Mouse (Mus musculus) midbrain, embryonic 15.5 days (tissue): ENCODE results near the gene Rxfp4. TPM values are rescaled to one million over a fixed set of nuclear protein-coding genes. Genes with fewer than 3 reads are reported as not detected.

ENCODE experiments used
- ATAC-seq: fragments of 200-750 bp; cut with Nextera tagmentation; replicated peaks from 2 replicates; pipeline ENCODE4 v1.8.0; 2017; ENCODE audit warnings: moderate TSS enrichment
- H3K27ac ChIP-seq: fragments of 300-500 bp; sonication (generic); 2 replicates; pipeline ENCODE4 v1.5.1; 2015; ENCODE audit warnings: mild to moderate bottlenecking, inconsistent platforms
- H3K27me3 ChIP-seq: fragments of 300-500 bp; sonication (generic); replicated peaks from 2 replicates; pipeline ENCODE4 v1.6.1; 2015; ENCODE audit warnings: inconsistent platforms
- H3K36me3 ChIP-seq: fragments of 300-500 bp; sonication (generic); replicated peaks from 2 replicates; pipeline ENCODE4 v1.6.1; 2015; ENCODE audit warnings: inconsistent platforms
- H3K4me1 ChIP-seq: fragments of 300-500 bp; sonication (generic); 2 replicates; pipeline ENCODE4 v1.6.1; 2015; ENCODE audit warnings: inconsistent platforms
- H3K4me2 ChIP-seq: fragments of 300-500 bp; sonication (generic); 2 replicates; pipeline ENCODE4 v1.6.1; 2015; ENCODE audit warnings: inconsistent platforms, mild to moderate bottlenecking, moderate library complexity
- H3K4me3 ChIP-seq: fragments of 300-500 bp; sonication (generic); 2 replicates; pipeline ENCODE4 v1.5.1; 2015; ENCODE audit warnings: mild to moderate bottlenecking, inconsistent platforms
- H3K9ac ChIP-seq: fragments of 300-500 bp; sonication (generic); 2 replicates; pipeline ENCODE4 v1.6.1; 2015; ENCODE audit warnings: mild to moderate bottlenecking, inconsistent platforms
- H3K9me3 ChIP-seq: fragments of 300-500 bp; sonication (generic); 2 replicates; pipeline ENCODE4 v1.6.1; 2016; ENCODE audit warnings: inconsistent platforms
- WGBS: fragments of 180-500 bp; shearing (Covaris S2); methylation state at CpG from one replicate; pipeline ENCODE4 v1.1.7; 2015; ENCODE audit warnings: mixed read lengths; 5-methylcytosine and 5-hydroxymethylcytosine counted together
- polyA plus RNA-seq: library from polyadenylated mRNA; unstranded; fragments of >200 nt; fragmentation: Nextera tagmentation; extraction: Ambion mirVana; gene quantifications from 2 replicates; pipeline ENCODE4 v1.2.1, GENCODE M21; 2015

The Rxfp4 gene
- polyA plus RNA-seq, 1 experiment from 2014 or later: not detected

DNA sequence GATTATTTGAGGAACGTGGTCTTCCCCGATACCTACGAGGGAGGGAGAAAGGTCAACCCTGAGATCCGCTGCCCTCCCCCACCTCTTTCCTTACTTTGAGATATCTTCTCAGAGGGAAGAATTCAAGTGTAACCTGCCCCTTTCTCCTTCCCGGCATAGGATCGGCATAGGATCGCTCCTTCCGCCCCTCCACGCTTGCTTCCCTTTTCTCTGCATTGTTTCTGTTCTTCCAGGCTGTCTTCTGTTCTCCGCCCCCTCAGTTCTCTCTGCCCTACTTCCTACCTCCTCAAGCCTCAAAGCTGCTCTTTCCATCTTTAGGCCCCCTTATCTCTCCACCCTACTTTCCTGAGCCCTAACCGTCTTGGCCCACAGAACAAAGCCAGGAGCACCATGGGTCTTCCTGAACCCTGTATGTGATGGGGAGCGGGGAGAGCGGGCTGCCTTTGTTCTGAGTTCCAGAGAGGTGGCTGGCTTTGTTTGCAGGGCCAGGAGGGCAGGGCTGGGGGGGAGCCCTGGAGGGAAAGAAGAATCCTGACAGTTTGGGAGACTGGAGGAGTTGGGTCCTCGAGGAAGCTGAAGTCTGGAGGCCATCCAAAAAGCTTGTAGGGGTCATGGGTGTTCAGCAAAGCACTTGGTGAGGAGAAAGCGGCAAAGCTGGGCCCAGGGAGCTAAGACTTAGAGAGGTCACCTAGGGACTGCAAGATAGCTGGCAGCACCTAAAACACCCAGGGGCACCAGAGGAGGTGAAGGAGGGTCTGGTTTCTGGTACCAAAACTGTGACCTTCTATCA is 29.4 kb downstream of the Rxfp4 start:
- peak overlapping the region; percentile 92 for H3K4me3 ChIP-seq
- H3K9me3 ChIP-seq: no peaks in the 10 kb centered on the region
- H3K4me2 ChIP-seq: peak overlapping the region; percentile 93
- H3K9ac ChIP-seq: peak overlapping the region; percentile 94
- no peaks in the 10 kb centered on the region for H3K27me3 ChIP-seq
- no peaks in the 10 kb centered on the region for H3K36me3 ChIP-seq
- H3K27ac ChIP-seq: peak overlapping the region; percentile 96
- 1% methylated on average over 15 of the region's 15 CpGs for WGBS
- peak; percentile 13 for ATAC-seq
- peaks cover 54% of the 10 kb centered on the region for H3K4me1 ChIP-seq

GRCm38 (mm10) chr3:88622941-88623345 is 30.0 kb downstream of the Rxfp4 start:
- Histone ChIP-seq H3K4me2 (peak overlapping the region; percentile 93), H3K36me3 (no peaks in the 10 kb centered on the region), H3K9me3 (no peaks in the 10 kb centered on the region), H3K9ac (peak overlapping the region; percentile 94), H3K27ac (peak overlapping the region; percentile 96), H3K4me3 (peak overlapping the region; percentile 92), H3K4me1 (peaks cover 49% of the 10 kb centered on the region), H3K27me3 (no peaks in the 10 kb centered on the region)
- 0% methylated on average over 6 of the region's 6 CpGs for WGBS
- ATAC-seq: peak; percentile 47; the same call in 1 of the 2 replicates

GRCm38 (mm10) chr3:88622113-88622940 is 30.6 kb downstream of the Rxfp4 start:
- Histone ChIP-seq H3K4me3 (peak overlapping the region; percentile 92), H3K27me3 (no peaks in the 10 kb centered on the region), H3K9me3 (no peaks in the 10 kb centered on the region), H3K4me1 (peaks cover 44% of the 10 kb centered on the region), H3K4me2 (peak overlapping the region; percentile 93), H3K27ac (peak overlapping the region; percentile 96), H3K9ac (peak overlapping the region; percentile 94), H3K36me3 (no peaks in the 10 kb centered on the region)
- WGBS: under 1% methylated on average over 24 of the region's 24 CpGs
- ATAC-seq: peak; percentile 6

- WGBS: under 1% methylated on average over 36 of the region's 36 CpGs
Observed at GRCm38 (mm10) chr3:88621537-88622112, 31.3 kb downstream of the Rxfp4 start.

GRCm38 (mm10) chr3:88620992-88621536 is 31.9 kb downstream of the Rxfp4 start:
- Histone ChIP-seq H3K9ac (peak overlapping the region; percentile 94), H3K4me3 (peak overlapping the region; percentile 92), H3K4me2 (peak overlapping the region; percentile 93), H3K27me3 (no peaks in the 10 kb centered on the region), H3K9me3 (no peaks in the 10 kb centered on the region), H3K4me1 (peaks cover 36% of the 10 kb centered on the region), H3K36me3 (no peaks in the 10 kb centered on the region), H3K27ac (peak overlapping the region; percentile 96)
- ATAC-seq: peak; percentile 55
- under 1% methylated on average over 64 of the region's 64 CpGs for WGBS

More at GRCm38 (mm10) chr3:88621537-88622112, 31.3 kb downstream of the Rxfp4 start:
- H3K36me3 ChIP-seq: no peaks in the 10 kb centered on the region
- ATAC-seq: peak; percentile 7
- peak overlapping the region; percentile 93 for H3K4me2 ChIP-seq
- peak overlapping the region; percentile 92 for H3K4me3 ChIP-seq
- peaks cover 37% of the 10 kb centered on the region for H3K4me1 ChIP-seq
- H3K9ac ChIP-seq: peak overlapping the region; percentile 94
- peak overlapping the region; percentile 96 for H3K27ac ChIP-seq
- no peaks in the 10 kb centered on the region for H3K27me3 ChIP-seq
- no peaks in the 10 kb centered on the region for H3K9me3 ChIP-seq

GRCm38 (mm10) chr3:88620146-88620991 is 32.6 kb downstream of the Rxfp4 start:
- H3K9ac ChIP-seq: peak overlapping the region; percentile 94
- no peaks in the 10 kb centered on the region for H3K27me3 ChIP-seq
- 15% methylated on average over 15 of the region's 15 CpGs for WGBS

DNA sequence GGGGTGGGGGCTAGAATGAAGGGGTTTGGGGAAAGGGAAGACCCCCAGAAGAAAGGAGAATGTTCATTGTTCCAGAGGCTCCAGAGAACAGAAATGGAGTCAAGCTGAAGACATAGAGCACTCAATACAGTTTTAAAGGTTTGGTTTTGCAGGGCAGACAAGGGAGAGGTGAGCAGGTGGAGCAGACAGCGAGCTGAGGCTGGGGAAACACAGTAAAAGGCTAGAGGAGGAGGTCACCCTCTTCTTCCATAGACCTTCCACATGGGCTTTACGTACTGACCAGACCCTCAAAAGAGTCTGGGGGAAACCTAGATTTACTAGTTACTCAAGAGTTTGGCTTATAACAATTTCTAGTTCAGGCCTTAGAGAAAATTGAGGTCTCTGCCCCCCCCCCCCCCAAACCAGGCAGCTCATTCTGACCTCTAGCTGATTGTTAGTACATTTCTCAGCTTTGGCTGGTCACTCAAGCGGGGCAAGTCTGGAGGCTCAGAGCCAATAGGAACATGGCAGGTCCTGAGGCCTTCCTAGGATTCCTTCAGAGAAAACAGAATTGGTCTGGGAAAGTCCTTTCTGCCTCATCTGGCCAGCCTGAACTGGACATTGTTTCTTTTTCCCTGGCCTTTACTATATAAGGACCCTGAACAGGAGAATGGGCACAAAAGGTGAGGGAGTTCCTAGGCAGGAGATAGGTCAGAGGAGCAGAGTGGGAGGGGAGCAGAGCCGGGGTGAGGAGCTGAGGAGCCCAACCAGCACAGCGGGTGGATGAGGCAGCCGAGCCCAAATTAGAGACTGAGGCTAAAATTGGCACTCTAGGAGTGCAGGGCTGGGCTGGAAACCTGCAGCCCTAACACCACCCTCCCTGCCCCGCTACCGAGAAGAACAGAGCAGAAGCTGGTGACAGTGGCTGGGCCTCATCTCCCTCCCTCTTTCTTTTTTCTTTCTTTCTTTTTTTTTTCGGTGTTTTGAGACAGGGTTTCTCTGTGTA is 33.5 kb downstream of the Rxfp4 start:
- H3K27ac ChIP-seq: no peak overlapping the region
- no peaks in the 10 kb centered on the region for H3K9me3 ChIP-seq
- no peak overlapping the region for H3K9ac ChIP-seq
- no peak overlapping the region for H3K4me2 ChIP-seq
- no peak for ATAC-seq
- H3K4me3 ChIP-seq: no peak overlapping the region
- H3K36me3 ChIP-seq: no peaks in the 10 kb centered on the region
- 44% methylated on average over 9 of the region's 9 CpGs for WGBS
- H3K27me3 ChIP-seq: no peaks in the 10 kb centered on the region
- peaks cover 23% of the 10 kb centered on the region for H3K4me1 ChIP-seq

More at GRCm38 (mm10) chr3:88620146-88620991, 32.6 kb downstream of the Rxfp4 start:
- no peaks in the 10 kb centered on the region for H3K36me3 ChIP-seq
- no peaks in the 10 kb centered on the region for H3K9me3 ChIP-seq
- H3K4me2 ChIP-seq: peak overlapping the region; percentile 93
- no peak for ATAC-seq
- H3K27ac ChIP-seq: peak overlapping the region; percentile 96
- H3K4me3 ChIP-seq: peak overlapping the region; percentile 92
- H3K4me1 ChIP-seq: peaks cover 32% of the 10 kb centered on the region

DNA sequence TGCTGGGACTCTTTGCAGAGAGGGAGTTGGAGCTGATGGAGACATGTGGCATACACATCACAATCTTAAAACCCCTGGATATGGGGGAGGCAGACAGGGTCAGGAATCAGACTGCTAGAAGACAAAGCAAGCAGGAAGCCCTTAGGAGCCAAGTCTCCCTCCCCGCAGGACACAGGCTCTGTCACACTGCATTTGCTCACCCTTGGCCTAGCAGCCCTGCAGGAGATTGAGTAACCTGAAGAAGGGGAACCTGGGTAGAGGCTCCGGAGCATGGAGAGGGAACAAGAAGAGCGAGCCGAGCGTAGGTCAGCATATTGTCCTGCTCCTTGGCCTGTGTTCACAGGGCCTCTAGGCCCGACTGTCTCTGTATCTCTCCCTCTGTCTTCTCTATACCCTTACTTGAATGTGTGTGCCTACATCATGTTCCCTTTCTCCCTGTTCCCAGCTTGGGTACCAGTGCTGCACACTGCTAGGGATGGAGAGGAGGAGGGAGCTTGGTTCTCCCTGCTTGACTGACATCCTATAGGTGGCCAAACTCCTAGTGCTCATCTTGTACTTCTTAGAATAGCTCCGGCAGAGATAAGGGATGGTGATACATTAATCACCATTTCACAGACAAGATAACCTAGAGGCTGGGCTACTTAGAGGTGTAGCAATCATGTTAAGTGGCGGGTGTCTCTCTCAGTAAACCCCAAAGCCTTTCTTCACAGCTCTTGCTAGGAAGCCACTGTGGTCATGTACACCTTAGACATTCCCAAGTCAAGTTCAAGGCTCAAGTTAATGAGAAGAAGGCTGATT is 34.7 kb downstream of the Rxfp4 start:
- Histone ChIP-seq H3K4me2 (no peak overlapping the region), H3K4me3 (no peak overlapping the region), H3K36me3 (no peaks in the 10 kb centered on the region), H3K9me3 (no peaks in the 10 kb centered on the region), H3K27ac (no peak overlapping the region), H3K9ac (no peak overlapping the region), H3K27me3 (no peaks in the 10 kb centered on the region), H3K4me1 (peaks cover 15% of the 10 kb centered on the region)
- ATAC-seq: no peak
- 80% methylated on average over 8 of the region's 8 CpGs for WGBS

GRCm38 (mm10) chr3:88616951-88617500 is 35.9 kb downstream of the Rxfp4 start:
- no peak overlapping the region for H3K9ac ChIP-seq
- H3K4me2 ChIP-seq: no peak overlapping the region
- no peak overlapping the region for H3K27ac ChIP-seq
- H3K4me1 ChIP-seq: peaks cover 15% of the 10 kb centered on the region
- H3K4me3 ChIP-seq: no peak overlapping the region
- H3K36me3 ChIP-seq: no peaks in the 10 kb centered on the region
- no peak for ATAC-seq
- no peaks in the 10 kb centered on the region for H3K9me3 ChIP-seq
- 85% methylated on average over 3 of the region's 3 CpGs for WGBS
- no peaks in the 10 kb centered on the region for H3K27me3 ChIP-seq
